Mouse (Mus musculus) frontal cortex, adult 2 months (tissue): ENCODE data around the gene Fads2. TPM values are rescaled to one million over a fixed set of nuclear protein-coding genes. Genes with fewer than 3 reads are reported as not detected.

Experiments
- DNase-seq, 2 experiments: peaks; one replicate each; pipeline ENCODE4 v3.0.0; 2022; ENCODE audit warnings: low spot score in 1 of 2; ENCODE audit errors: extremely low spot score in 1 of 2
- polyA plus RNA-seq: library from polyadenylated mRNA; depleted of rRNA; stranded (reverse); fragments of >200 nt; gene quantifications from 2 replicates; pipeline ENCODE4 v1.2.3, GENCODE M21; 2012; rRNA removed

The Fads2 gene
- polyA plus RNA-seq, 1 experiment, result 166 TPM

DNA sequence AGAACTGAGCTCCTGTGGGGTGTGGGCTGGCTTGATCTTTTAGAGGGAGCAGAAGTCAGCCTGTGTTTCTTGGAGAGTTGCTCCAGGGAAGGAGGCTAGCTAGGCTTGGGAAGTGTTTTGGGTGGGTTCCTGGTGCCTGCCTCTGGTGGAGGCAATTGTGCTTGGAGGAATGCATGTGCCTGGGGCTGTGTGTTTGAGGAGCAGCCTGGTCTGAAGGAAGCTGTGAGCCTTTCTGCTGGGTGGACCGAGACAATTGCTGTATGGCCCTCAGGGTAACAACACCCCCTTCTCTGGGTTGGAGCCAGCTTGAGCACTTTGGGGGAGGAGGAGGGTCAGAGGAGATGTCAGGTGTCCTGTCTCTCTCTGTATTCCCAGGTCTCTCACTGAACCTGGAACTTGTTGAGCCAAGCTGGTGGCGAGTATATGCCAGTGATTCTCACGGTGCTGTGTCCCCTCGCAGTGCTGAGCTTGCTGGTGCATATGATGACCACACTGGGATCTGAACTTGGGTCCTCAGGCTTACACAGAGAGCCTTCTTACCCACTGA is 82.3 kb downstream of the Fads2 start:
- no peak for DNase-seq

DNA sequence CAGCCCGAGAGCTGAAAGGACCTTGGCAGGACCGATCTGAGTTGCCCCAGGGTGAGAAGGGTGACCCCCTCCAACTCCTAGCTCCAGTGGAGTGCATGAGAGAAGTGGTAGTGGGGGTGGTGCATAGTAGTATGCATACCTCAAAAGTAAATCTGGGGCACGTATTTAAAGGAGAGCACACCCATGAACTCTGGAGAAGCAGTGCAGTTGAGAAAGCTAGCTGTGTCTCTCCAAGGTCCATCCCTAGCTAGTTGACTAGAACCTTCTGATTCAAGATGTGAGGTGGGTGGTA is 83.1 kb downstream of the Fads2 start:
- DNase-seq, result no peak

DNA sequence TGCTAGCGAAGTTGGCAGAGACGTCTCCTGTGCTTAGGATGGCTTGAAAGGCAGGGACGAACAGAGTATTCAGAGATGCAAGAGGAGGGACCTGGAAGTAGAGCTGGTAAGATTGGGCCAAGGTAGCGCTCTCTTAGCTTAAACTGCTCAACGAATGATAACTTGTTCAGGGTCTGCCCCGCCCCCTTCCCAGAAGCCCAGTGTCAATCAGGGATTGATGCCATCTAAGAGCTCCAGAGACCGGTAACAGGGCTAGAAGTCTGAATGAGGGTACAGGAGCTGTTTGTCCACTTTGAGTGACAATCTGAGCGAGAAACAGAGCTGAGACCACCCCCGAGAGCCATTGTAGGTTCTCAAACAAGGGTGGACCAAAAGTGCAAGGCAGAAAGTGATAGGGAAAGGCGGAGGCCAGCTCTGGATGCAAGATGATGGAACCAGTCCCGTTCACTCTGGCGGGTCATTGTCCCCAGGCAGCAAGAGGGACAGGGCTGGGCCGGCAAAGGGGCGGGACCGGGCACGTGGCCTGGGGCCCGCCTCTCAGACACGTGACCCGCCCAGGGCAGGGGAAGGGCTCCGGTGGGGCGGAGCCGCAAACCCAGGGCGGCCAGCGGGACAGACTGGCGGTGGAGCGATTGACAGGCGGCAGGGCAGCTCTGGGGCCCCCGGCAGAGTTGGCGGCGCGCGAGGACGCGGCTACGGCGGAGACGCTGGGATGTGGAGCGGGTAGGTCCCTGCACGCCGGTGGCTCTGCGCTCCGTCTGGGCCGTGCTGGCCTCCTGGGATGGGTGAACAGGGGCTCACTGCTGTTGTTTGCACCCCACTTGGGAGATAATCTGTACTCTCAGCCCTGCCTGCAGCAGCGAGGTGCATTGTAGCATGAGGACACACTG is 83.7 kb downstream of the Fads2 start:
- DNase-seq, result peak; percentile 48 to 73

DNA sequence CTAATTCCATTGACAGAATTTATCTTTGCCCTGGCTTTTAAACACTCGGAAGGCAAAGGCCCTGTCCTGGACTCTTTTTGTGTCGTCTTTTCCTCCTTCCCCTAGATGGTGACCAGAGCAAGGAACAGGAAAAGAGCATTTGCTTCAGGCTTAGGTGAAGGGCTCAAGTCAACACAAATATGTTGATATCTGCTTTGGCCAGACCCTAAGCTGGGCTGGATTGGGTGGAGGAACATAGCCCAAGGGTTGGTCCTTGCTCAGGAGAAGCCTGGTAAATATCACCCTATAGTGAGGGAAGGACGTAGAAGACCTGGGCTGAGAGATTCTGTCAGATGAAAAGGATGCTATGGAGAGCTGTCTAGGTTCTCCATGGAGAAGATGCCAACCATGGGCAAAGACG is 85.4 kb downstream of the Fads2 start:
- no peak for DNase-seq

DNA sequence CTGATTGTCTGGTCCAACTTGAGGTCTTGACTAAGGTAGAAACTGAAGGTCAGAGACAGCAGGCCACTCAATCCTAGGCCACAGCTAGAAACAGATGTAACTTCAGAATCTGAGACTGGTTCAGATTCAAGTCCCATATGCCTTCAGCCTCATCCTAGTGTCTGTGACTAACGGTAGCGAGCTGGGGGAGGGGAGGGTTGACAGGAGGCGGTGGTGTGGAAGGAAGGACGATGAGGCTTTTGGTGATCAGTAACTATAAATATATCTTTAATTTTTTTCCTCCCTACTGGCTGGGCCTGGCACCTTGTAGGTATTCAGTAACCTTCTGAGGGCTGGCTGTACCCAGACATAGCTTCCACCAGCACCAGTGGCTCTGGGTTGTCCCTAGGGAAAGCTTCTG is 86.1 kb downstream of the Fads2 start:
- no peak for DNase-seq

DNA sequence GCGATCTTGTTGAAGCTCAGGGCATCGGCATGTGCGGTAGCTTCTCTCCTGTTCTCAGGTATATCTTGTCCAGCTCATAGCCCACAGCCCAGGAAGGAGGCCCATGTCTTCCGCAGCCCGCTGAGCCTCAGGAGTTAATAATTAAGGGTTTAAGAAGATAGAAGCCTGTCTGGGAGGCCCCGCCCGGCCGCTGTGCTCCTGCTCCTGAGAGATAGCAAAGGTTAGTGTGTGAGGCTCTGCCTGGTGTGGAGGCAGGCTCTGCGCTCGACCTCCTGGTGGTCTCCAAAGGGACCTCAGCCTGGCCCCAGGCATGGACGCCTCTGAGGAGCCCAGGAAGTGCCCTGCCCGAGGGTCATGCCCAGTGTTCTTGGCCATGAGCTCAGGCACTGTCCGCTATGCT is 86.7 kb downstream of the Fads2 start:
- no peak for DNase-seq

DNA sequence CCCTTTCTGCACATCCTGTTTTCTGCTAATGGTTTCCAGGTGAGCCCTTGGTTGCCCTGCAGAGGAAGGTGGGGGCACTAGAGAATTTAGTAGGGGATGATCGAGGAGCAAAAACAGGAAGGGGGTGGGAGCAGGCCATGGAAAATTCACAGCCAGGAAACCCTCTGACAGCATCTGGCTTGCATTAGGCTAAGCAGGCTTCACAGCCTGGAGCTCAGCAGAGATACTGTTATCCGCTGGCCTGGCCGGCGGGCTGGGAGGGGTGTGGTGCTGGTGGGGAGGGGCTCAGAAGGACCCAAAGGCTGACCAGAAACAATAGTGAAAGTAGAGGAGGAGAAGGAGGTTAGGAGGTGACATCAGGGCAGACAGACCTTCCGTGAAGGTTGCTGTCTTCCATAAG is 87.6 kb downstream of the Fads2 start:
- no peak for DNase-seq

DNA sequence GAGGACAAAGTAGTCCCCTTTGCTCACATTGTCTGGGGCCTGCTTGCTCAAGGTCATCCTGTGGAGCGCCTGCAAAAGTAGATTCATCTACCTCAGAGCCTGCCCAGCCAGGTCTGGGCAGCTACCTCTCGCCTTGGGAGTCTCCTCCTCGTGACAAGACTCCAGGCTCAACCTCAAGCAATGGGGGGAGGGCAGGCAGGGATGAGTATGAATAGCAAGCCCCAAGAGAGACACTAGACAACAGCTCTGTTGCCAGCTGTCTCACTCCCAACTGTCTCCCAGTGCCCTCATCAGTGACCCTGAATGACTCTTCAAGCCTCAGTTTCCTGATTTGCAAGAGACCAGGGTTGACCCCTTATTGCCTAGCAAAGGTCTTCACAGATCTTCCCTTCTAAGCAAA is 88.2 kb downstream of the Fads2 start:
- DNase-seq, result no peak

DNA sequence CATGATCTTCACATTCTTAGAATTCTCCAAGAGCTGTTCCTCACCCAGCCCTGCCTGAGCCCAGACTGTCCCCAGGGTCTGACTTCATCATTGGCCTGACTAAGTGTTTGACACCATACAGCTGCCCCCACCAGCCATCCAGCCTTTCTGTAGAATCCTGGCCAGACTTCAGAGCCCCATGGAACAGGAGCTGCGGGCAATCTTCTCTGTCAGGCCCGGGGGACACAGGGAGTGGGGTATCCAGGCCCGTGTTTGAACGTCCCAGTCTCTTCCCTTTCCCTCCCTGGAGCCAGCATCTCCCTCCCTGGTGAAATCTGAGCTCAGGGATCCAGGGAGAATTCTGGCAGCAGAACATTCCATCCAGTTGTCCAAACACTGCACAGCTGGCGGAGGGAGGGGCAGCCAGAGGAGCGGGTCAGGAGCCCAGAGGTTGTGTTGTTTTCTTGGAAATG is 88.7 kb downstream of the Fads2 start:
- DNase-seq, result no peak

Other genes with a start within 250 kb of the Fads2 start
- gene Incenp, start 202.2 kb downstream of the Fads2 start, polyA plus RNA-seq, result 23.8 and 27.2 TPM in 2 replicates
- 3,721 and 5,002 TPM in 2 replicates for gene Fth1, start 121.1 kb downstream of the Fads2 start, polyA plus RNA-seq
- gene Best1, start 100.1 kb downstream of the Fads2 start, polyA plus RNA-seq, result 0.59 and 0.74 TPM in 2 replicates
- 11.3 and 13.6 TPM in 2 replicates for gene Rab3il1, start 100.1 kb downstream of the Fads2 start, polyA plus RNA-seq
- 26.5 and 28.4 TPM in 2 replicates for gene Fads3, start 60.2 kb downstream of the Fads2 start, polyA plus RNA-seq
- gene Fads1, start 81.1 kb upstream of the Fads2 start, polyA plus RNA-seq, result 200 and 219 TPM in 2 replicates
- gene Tmem258, start 102.3 kb upstream of the Fads2 start, polyA plus RNA-seq, result 53.8 and 63.9 TPM in 2 replicates
- gene Fen1, start 102.4 kb upstream of the Fads2 start, polyA plus RNA-seq, result 11.2 and 13.9 TPM in 2 replicates
- gene Myrf, start 139.0 kb upstream of the Fads2 start, polyA plus RNA-seq, result 13.4 and 14.4 TPM in 2 replicates
- 46.8 and 52.7 TPM in 2 replicates for gene Dagla, start 203.1 kb upstream of the Fads2 start, polyA plus RNA-seq